Mouse (Mus musculus) G1E (cell line): Measurements from ENCODE around the gene Syt2.

Experiments
- CTCF ChIP-seq: IDR thresholded peaks from 2 replicates; pipeline ENCODE4 v1.5.1; 2012; ENCODE audit warnings: low read depth, low read length, inconsistent platforms, mixed read lengths
- GATA1 ChIP-seq: IDR thresholded peaks from 2 replicates; pipeline ENCODE4 v1.6.1; 2012; ENCODE audit warnings: borderline replicate concordance, low read length, inconsistent platforms, mixed read lengths

DNA sequence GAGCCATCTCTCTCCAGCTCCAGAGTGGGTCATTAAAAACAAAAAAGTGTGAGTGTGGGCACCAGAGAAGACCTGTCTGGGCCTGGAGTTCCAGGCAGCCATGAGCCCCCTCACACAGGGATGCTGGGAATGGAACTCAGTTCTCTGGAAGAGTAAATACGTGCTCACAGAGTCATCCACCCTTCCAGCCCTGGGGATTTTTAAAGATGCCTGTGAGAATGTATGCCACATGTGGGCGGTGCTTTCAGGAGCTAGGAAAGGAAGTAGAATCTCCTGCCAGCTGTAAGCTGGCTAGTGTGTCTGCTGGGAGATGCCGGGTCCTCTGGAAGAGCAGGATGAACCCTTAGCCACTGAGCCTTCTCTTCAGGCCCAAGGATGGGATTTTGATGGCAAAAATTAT is 8.4 kb upstream of the Syt2 start:
- no peak for TF ChIP-seq GATA1
- no peak for TF ChIP-seq CTCF
